Mouse (Mus musculus) ES-Bruce4 (cell line): ENCODE results near the gene Tmem106a. TPM values are rescaled to one million over a fixed set of nuclear protein-coding genes. Genes with fewer than 3 reads are reported as not detected.
"Not testable (repeated sequence)": the region's sequence is repeated elsewhere in the genome, so short reads cannot be mapped to it uniquely, and the experiment has no call there.

Experiments
- H3K27ac ChIP-seq: 2 replicates; pipeline ENCODE4 v1.5.1; 2012; ENCODE audit warnings: low read length, inconsistent platforms; ENCODE audit not compliant: insufficient read depth
- H3K27me3 ChIP-seq: 2 replicates; pipeline ENCODE4 v1.6.1; 2012; ENCODE audit warnings: mild to moderate bottlenecking, low read length, inconsistent platforms; ENCODE audit not compliant: control insufficient read depth, poor library complexity, insufficient read depth, severe bottlenecking
- H3K36me3 ChIP-seq: 2 replicates; pipeline ENCODE4 v1.6.1; 2012; ENCODE audit warnings: inconsistent platforms, mild to moderate bottlenecking, low read length, moderate library complexity; ENCODE audit not compliant: control insufficient read depth, poor library complexity, insufficient read depth, severe bottlenecking
- H3K4me1 ChIP-seq: one replicate; pipeline ENCODE4 v1.8.1; 2011; ENCODE audit warnings: low read length; ENCODE audit not compliant: control insufficient read depth, insufficient read depth
- H3K4me3 ChIP-seq: 2 replicates; pipeline ENCODE4 v1.5.1; 2011; ENCODE audit warnings: low read depth, mild to moderate bottlenecking, low read length
- H3K9ac ChIP-seq: 2 replicates; pipeline ENCODE4 v1.6.1; 2012; ENCODE audit warnings: low read depth, mild to moderate bottlenecking, inconsistent platforms; ENCODE audit not compliant: poor library complexity, severe bottlenecking
- H3K9me3 ChIP-seq: replicated peaks from 2 replicates; pipeline ENCODE4 v1.6.1; 2012; ENCODE audit warnings: mild to moderate bottlenecking, low read length, inconsistent platforms; ENCODE audit not compliant: control insufficient read depth, poor library complexity, insufficient read depth, severe bottlenecking
- CTCF ChIP-seq: IDR thresholded peaks from one replicate; pipeline ENCODE4 v1.8.1; 2011; ENCODE audit warnings: low read depth, low read length
- EP300 ChIP-seq: IDR thresholded peaks from 2 replicates; pipeline ENCODE4 v1.6.1; 2011; ENCODE audit warnings: low read depth, low read length; ENCODE audit not compliant: insufficient read depth
- POLR2A ChIP-seq: IDR thresholded peaks from one replicate; pipeline ENCODE4 v1.8.1; 2011; ENCODE audit warnings: low read length; ENCODE audit not compliant: insufficient read depth
- polyA plus RNA-seq: library from polyadenylated mRNA; stranded (reverse); fragments of >200 nt; gene quantifications from 2 replicates; pipeline ENCODE4 v1.2.4, GENCODE M21; 2011; ENCODE audit warnings: low read depth; ENCODE audit not compliant: missing spikeins, insufficient read depth, insufficient read length

The Tmem106a gene
- polyA plus RNA-seq, 1 experiment: 5.8 TPM

GRCm38 (mm10) chr11:101616104-101616503 is 34.1 kb downstream of the Tmem106a start:
- Histone ChIP-seq H3K27me3 (no peaks in the 10 kb centered on the region), H3K4me1 (peaks cover 14% of the 10 kb centered on the region), H3K9ac (no peak overlapping the region), H3K9me3 (no peaks in the 10 kb centered on the region), H3K27ac (no peak overlapping the region), H3K36me3 (no peaks in the 10 kb centered on the region), H3K4me3 (no peak overlapping the region)
- TF ChIP-seq EP300 (no peak), POLR2A (no peak), CTCF (no peak)

- TF ChIP-seq EP300: no peak
- TF ChIP-seq POLR2A: no peak
- no peak for TF ChIP-seq CTCF
- Histone ChIP-seq H3K4me3 (no peak overlapping the region), H3K36me3 (no peaks in the 10 kb centered on the region), H3K27ac (peak overlapping the region; percentile 66), H3K9me3 (0 out of 2 replicates have a peak, but pooled peaks cover 5% of the 10 kb centered on the region), H3K4me1 (peaks cover 14% of the 10 kb centered on the region), H3K27me3 (no peaks in the 10 kb centered on the region), H3K9ac (no peak overlapping the region)
Measured at GRCm38 (mm10) chr11:101616948-101617767, 35.1 kb downstream of the Tmem106a start.

GRCm38 (mm10) chr11:101617849-101618248 is 35.8 kb downstream of the Tmem106a start:
- Histone ChIP-seq H3K9me3 (peaks cover 8% of the 10 kb centered on the region; the same call in 1 of the 2 replicates), H3K4me3 (peak overlapping the region; percentile 4; the same call in 1 of the 2 replicates), H3K4me1 (peaks cover 14% of the 10 kb centered on the region), H3K36me3 (no peaks in the 10 kb centered on the region), H3K9ac (no peak overlapping the region), H3K27me3 (no peaks in the 10 kb centered on the region), H3K27ac (peak overlapping the region; percentile 92)
- no peak for TF ChIP-seq CTCF
- TF ChIP-seq EP300: no peak
- TF ChIP-seq POLR2A: no peak

- peaks cover 14% of the 10 kb centered on the region; the same call in 1 of the 2 replicates for H3K9me3 ChIP-seq
- peaks cover 13% of the 10 kb centered on the region for H3K4me1 ChIP-seq
- no peak overlapping the region for H3K4me3 ChIP-seq
- no peaks in the 10 kb centered on the region for H3K27me3 ChIP-seq
- no peaks in the 10 kb centered on the region for H3K36me3 ChIP-seq
- H3K27ac ChIP-seq: peak overlapping the region; percentile 92
- no peak overlapping the region for H3K9ac ChIP-seq
- no peak for TF ChIP-seq EP300
- no peak for TF ChIP-seq POLR2A
- no peak for TF ChIP-seq CTCF
Measured at GRCm38 (mm10) chr11:101618596-101618995, 36.6 kb downstream of the Tmem106a start.

- not testable (repeated sequence) for H3K9ac ChIP-seq, H3K4me3 ChIP-seq, H3K36me3 ChIP-seq, H3K27ac ChIP-seq, H3K27me3 ChIP-seq
- Histone ChIP-seq H3K9me3 (peaks cover 21% of the 10 kb centered on the region; the same call in 1 of the 2 replicates), H3K4me1 (peaks cover 10% of the 10 kb centered on the region)
Measured at GRCm38 (mm10) chr11:101620022-101620655, 38.1 kb downstream of the Tmem106a start.

GRCm38 (mm10) chr11:101626649-101626994 is 44.6 kb downstream of the Tmem106a start:
- Histone ChIP-seq H3K9me3 (peaks cover 21% of the 10 kb centered on the region; the same call in 1 of the 2 replicates), H3K36me3 (peaks cover 7% of the 10 kb centered on the region), H3K27ac (peak overlapping the region; percentile 98), H3K4me1 (no peaks in the 10 kb centered on the region), H3K4me3 (peak overlapping the region; percentile 29), H3K9ac (peak overlapping the region; percentile 45), H3K27me3 (no peaks in the 10 kb centered on the region)
- no peak for TF ChIP-seq EP300
- TF ChIP-seq POLR2A: no peak
- TF ChIP-seq CTCF: no peak
